Mouse (Mus musculus) embryo, embryonic 10 days (tissue): Measurements from ENCODE around the gene Efna2.

Experiments used
- DNase-seq: peaks from one replicate; pipeline ENCODE4 v3.0.0-alpha.2; 2015; ENCODE audit warnings: low spot score

The Efna2 gene

DNA sequence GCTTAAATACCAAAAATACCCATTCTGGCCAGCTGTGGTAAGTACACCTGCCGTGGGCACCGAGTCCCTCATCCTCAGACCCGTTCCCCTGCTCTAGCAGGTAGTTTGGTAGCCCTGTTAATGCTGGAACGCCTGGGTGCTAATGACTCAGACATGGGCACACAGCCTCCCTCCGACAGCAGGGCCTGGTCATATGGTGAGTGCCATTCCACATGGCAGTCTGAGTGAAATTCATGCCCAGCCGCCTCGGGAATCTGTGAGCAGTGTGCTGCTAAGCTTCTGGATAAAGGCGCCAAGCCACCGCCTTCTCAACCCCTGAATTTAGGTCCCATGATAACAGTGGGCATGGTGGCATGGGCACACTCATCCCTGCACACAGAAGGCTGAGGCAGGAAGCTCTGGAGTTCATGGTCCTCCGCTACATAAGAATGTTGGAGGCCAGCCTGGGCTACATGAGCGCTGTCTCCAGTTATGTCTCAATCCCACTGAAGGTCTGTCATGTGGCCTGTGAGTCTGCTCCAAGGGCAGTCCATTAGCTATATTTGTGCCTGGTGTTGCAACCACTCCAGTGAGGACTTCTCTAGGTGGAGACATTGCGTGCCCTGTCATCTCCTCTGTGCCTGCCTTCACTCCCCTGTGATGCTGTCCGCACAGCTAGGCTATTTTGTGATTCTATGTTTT, 57.0 kb downstream of the Efna2 start:
- DNase-seq = no peak

DNA sequence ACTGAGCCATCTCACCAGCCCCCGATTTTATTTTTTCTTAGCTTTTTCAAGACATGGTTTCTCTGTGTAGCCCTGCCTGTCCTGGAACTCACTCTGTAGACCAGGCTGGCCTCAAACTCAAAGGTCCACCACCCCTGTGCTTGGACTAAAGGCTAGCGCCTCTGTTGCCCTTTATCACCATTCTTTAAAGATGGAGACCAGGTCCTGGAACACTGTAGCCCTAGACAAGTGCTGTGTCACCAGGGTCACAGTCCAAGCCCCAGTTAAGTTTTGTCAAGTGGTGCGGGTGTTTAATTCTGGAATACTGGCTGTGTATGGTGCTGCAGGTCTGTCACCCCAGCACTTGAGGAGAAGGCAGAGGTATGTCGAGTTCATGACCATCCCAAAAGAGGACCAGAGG, 57.7 kb downstream of the Efna2 start:
- DNase-seq = no peak

DNA sequence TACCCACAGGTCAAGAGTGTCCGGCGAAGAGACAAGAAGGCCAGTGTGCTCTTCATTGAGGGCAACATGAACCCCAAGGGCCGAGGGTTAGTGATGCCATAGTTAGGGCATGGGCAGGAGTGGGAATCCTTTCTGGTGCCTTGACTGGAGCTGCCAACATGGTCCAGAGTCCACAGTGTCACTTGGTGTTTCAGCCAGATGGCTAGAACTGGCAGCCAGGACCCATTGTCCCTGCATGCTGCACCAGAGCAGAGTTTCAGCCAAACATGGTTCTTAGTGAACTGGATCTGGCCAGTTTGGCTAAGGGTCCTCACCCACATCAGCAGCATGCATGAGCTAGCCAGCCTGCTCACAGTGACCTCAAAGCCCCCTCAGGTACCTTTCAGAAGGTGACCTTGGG, 59.0 kb downstream of the Efna2 start:
- no peak for DNase-seq
